8 mouse cellular contexts compared by ENCODE assay signal in the genomic region with DNA sequence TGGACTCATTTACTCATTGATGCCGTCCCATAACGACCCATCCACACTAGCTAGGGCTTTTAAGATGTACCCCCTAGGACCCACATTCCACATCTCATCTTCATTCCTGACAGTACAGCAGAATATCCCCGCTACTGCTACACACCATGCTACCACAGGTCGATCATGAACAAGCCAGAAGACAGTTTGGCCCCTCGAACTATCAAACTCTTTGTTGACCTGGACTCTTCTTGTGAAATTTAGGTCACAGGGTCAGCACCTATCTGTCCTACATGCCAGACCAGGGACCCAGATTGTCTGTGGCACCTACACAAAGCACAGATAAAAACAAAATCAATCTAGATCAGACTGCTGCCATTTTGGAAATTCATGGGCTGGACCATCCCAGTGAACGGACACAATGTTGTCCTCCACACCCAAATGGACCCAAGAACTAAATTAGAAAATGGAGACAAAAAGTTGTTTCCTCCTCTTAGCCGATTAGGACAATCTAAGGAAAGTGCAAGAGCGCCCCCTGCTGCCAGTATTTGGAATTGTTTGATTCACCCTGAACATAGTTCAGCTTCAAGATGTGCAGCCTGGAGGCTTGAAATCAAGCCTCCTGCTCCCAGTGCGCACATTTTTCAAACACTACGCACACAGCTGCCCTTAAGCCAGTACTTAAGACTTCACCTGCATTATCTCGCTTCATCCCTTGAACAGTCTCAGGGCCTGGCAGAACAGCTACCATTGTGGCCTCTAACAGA.
DNase-seq lines count a peak whose midpoint lies in the region; ATAC-seq and TF ChIP-seq lines count a peak whose summit lies in the region.

No protein-coding gene starts in this region.

- H3K4me3 ChIP-seq in embryonic facial prominence, embryonic 14.5 days (ENCODE audit: low read depth, low read length): no peak overlapping the region
- no peak overlapping the region for H3K4me3 ChIP-seq in heart, embryonic 12.5 days
- no peak overlapping the region for H3K4me3 ChIP-seq in liver, embryonic 12.5 days
- H3K4me3 ChIP-seq in testis, adult 2 months (ENCODE audit: control insufficient read depth, low read depth, low read length): no peak overlapping the region

- no peaks in the 10 kb centered on the region for H3K4me1 ChIP-seq in embryonic facial prominence, embryonic 14.5 days (ENCODE audit: control insufficient read depth, insufficient read depth, low read length)
- no peaks in the 10 kb centered on the region for H3K4me1 ChIP-seq in heart, embryonic 12.5 days (replicated peaks)
- peaks cover 32% of the 10 kb centered on the region for H3K4me1 ChIP-seq in liver, embryonic 12.5 days
- peaks cover 7% of the 10 kb centered on the region for H3K4me1 ChIP-seq in testis, adult 2 months (ENCODE audit: control insufficient read depth, insufficient read depth, low read length)

- WGBS in embryonic facial prominence, embryonic 14.5 days: 31% methylated on average over 11 of the region's 11 CpGs
- WGBS in heart, embryonic 12.5 days: 33% methylated on average over 11 of the region's 11 CpGs
- 24% methylated on average over 11 of the region's 11 CpGs for WGBS in liver, embryonic 12.5 days (ENCODE audit: insufficient replicate concordance)

- no peaks in the 10 kb centered on the region for H3K9me3 ChIP-seq in embryonic facial prominence, embryonic 14.5 days (ENCODE audit: control insufficient read depth, low read length)
- no peaks in the 10 kb centered on the region for H3K9me3 ChIP-seq in heart, embryonic 12.5 days (replicated peaks)
- H3K9me3 ChIP-seq in liver, embryonic 12.5 days (replicated peaks): no peaks in the 10 kb centered on the region

- H3K27me3 ChIP-seq in embryonic facial prominence, embryonic 14.5 days (replicated peaks; ENCODE audit: control insufficient read depth, insufficient read depth, low read length): no peaks in the 10 kb centered on the region
- no peaks in the 10 kb centered on the region; the same call in 1 of the 2 replicates for H3K27me3 ChIP-seq in heart, embryonic 12.5 days (replicated peaks)
- no peaks in the 10 kb centered on the region for H3K27me3 ChIP-seq in liver, embryonic 12.5 days (replicated peaks)
- no peaks in the 10 kb centered on the region for H3K27me3 ChIP-seq in testis, adult 2 months (ENCODE audit: control insufficient read depth, insufficient read depth, low read length)

- no peaks in the 10 kb centered on the region for H3K36me3 ChIP-seq in embryonic facial prominence, embryonic 14.5 days (ENCODE audit: control insufficient read depth, insufficient read depth, low read length)
- no peaks in the 10 kb centered on the region for H3K36me3 ChIP-seq in heart, embryonic 12.5 days
- H3K36me3 ChIP-seq in liver, embryonic 12.5 days: no peaks in the 10 kb centered on the region
- H3K36me3 ChIP-seq in testis, adult 2 months (ENCODE audit: control insufficient read depth, insufficient read depth, low read length): no peaks in the 10 kb centered on the region

- H3K27ac ChIP-seq in embryonic facial prominence, embryonic 14.5 days (replicated peaks; ENCODE audit: low read depth, low read length): no peak overlapping the region
- no peak overlapping the region for H3K27ac ChIP-seq in heart, embryonic 12.5 days (ENCODE audit: poor library complexity, severe bottlenecking)
- no peak overlapping the region for H3K27ac ChIP-seq in liver, embryonic 12.5 days
- no peak overlapping the region for H3K27ac ChIP-seq in testis, adult 2 months (ENCODE audit: control insufficient read depth, insufficient read depth, low read depth, low read length)

- TF ChIP-seq CTCF in testis, adult 2 months (IDR thresholded peaks at IDR 0.05; ENCODE audit: control insufficient read depth, insufficient read depth, insufficient replicate concordance, low read depth, low read length): peak; percentile 23; the same call in 1 of the 2 replicates

- TF ChIP-seq POLR2A in testis, adult 2 months (IDR thresholded peaks at IDR 0.05; ENCODE audit: control insufficient read depth, low read depth, low read length): no peak

- ATAC-seq in embryonic facial prominence, embryonic 14.5 days (ENCODE audit: low read depth): peak; percentile 77
- peak; percentile 29; the same call in 1 of the 2 replicates for ATAC-seq in heart, embryonic 12.5 days (ENCODE audit: insufficient number of reproducible peaks, low FRiP score)
- ATAC-seq in liver, embryonic 12.5 days: peak; percentile 20; the same call in 1 of the 2 replicates

- no peak overlapping the region for H3K4me2 ChIP-seq in embryonic facial prominence, embryonic 14.5 days (ENCODE audit: low read depth, low read length)
- no peak overlapping the region for H3K4me2 ChIP-seq in heart, embryonic 12.5 days
- no peak overlapping the region for H3K4me2 ChIP-seq in liver, embryonic 12.5 days

- peak; percentile 55 for DNase-seq in A20 (ENCODE audit: low read depth, low spot score)
- DNase-seq in adrenal gland, postnatal 4 days (ENCODE audit: low spot score in 2 of 2): peak; percentile 62 to 74
- DNase-seq in embryonic facial prominence, embryonic 14.5 days (ENCODE audit: low spot score): peak; percentile 84
- DNase-seq in kidney, postnatal 14 days: peak; percentile 75
- DNase-seq in neural tube, embryonic 10.5 days (ENCODE audit: extremely low spot score, low spot score): peak; percentile 87

- no peak overlapping the region for H3K9ac ChIP-seq in embryonic facial prominence, embryonic 14.5 days (ENCODE audit: low read depth, low read length)
- no peak overlapping the region for H3K9ac ChIP-seq in heart, embryonic 12.5 days
- no peak overlapping the region for H3K9ac ChIP-seq in liver, embryonic 12.5 days

Comparison
In these comparisons a context has a peak if more than half of its experiments do, and no peak if none do; other contexts are left out.
1. ATAC-seq: peak in every context shown above with its lines; median percentile 77 in embryonic facial prominence, embryonic 14.5 days; 29 in heart, embryonic 12.5 days; 20 in liver, embryonic 12.5 days.